Mouse (Mus musculus): Measurements from ENCODE around the gene Papss1. TPM values are rescaled to one million over a fixed set of nuclear protein-coding genes. Genes with fewer than 3 reads are reported as not detected.

Papss1 gene
- polyA plus RNA-seq, 1 experiment from 2014 or later, result 93.7 TPM

GRCm38 (mm10) chr3:131660126-131660525, 95.6 kb downstream of the Papss1 start:
- Histone ChIP-seq H3K36me3 (ENCODE audit: control insufficient read depth, insufficient read depth, low read length) (no peaks in the 10 kb centered on the region), H3K4me2 (ENCODE audit: low read depth) (no peak overlapping the region), H3K27me3 (ENCODE audit: control insufficient read depth, insufficient read depth, low read length) (no peaks in the 10 kb centered on the region), H3K9me3 (ENCODE audit: control insufficient read depth, low read length) (no peaks in the 10 kb centered on the region), H3K27ac (ENCODE audit: low read depth, low read length) (no peak overlapping the region), H3K9ac (ENCODE audit: low read length) (no peak overlapping the region), H3K4me1 (ENCODE audit: control insufficient read depth, insufficient read depth, low read length) (no peaks in the 10 kb centered on the region), H3K4me3 (ENCODE audit: low read depth, low read length) (no peak overlapping the region)
- ATAC-seq (ENCODE audit: insufficient read depth, low FRiP score, low TSS enrichment) (no peak), DNase-seq (ENCODE audit: low spot score) (no peak)

GRCm38 (mm10) chr3:131660629-131661028, 96.1 kb downstream of the Papss1 start:
- no peak overlapping the region for H3K9ac ChIP-seq (ENCODE audit: low read length)
- no peaks in the 10 kb centered on the region for H3K27me3 ChIP-seq (ENCODE audit: control insufficient read depth, insufficient read depth, low read length)
- ATAC-seq (ENCODE audit: insufficient read depth, low FRiP score, low TSS enrichment) (no peak), DNase-seq (ENCODE audit: low spot score) (no peak)
- H3K4me3 ChIP-seq (ENCODE audit: low read depth, low read length), result no peak overlapping the region
- H3K36me3 ChIP-seq (ENCODE audit: control insufficient read depth, insufficient read depth, low read length), result no peaks in the 10 kb centered on the region
- H3K4me2 ChIP-seq (ENCODE audit: low read depth), result no peak overlapping the region
- no peaks in the 10 kb centered on the region for H3K4me1 ChIP-seq (ENCODE audit: control insufficient read depth, insufficient read depth, low read length)
- 85% methylated on average over 4 of the region's 4 CpGs for WGBS
- no peak overlapping the region for H3K27ac ChIP-seq (ENCODE audit: low read depth, low read length)
- H3K9me3 ChIP-seq (ENCODE audit: control insufficient read depth, low read length), result no peaks in the 10 kb centered on the region

- no peak overlapping the region for H3K9ac ChIP-seq (ENCODE audit: low read length)
- no peaks in the 10 kb centered on the region for H3K9me3 ChIP-seq (ENCODE audit: control insufficient read depth, low read length)
- no peak for DNase-seq (ENCODE audit: low spot score)
- WGBS, result 77% methylated on average over 5 of the region's 5 CpGs
- no peak overlapping the region for H3K4me3 ChIP-seq (ENCODE audit: low read depth, low read length)
- no peaks in the 10 kb centered on the region for H3K36me3 ChIP-seq (ENCODE audit: control insufficient read depth, insufficient read depth, low read length)
- no peak for ATAC-seq (ENCODE audit: insufficient read depth, low FRiP score, low TSS enrichment)
- no peaks in the 10 kb centered on the region for H3K4me1 ChIP-seq (ENCODE audit: control insufficient read depth, insufficient read depth, low read length)
- no peaks in the 10 kb centered on the region for H3K27me3 ChIP-seq (ENCODE audit: control insufficient read depth, insufficient read depth, low read length)
- H3K4me2 ChIP-seq (ENCODE audit: low read depth), result no peak overlapping the region
- no peak overlapping the region for H3K27ac ChIP-seq (ENCODE audit: low read depth, low read length)
These were observed 98.1 kb downstream of the Papss1 start for GRCm38 (mm10) chr3:131662589-131663148.

- H3K27ac ChIP-seq (ENCODE audit: low read depth, low read length), result no peak overlapping the region
- DNase-seq (ENCODE audit: low spot score) (no peak), ATAC-seq (ENCODE audit: insufficient read depth, low FRiP score, low TSS enrichment) (no peak)
- no peaks in the 10 kb centered on the region for H3K36me3 ChIP-seq (ENCODE audit: control insufficient read depth, insufficient read depth, low read length)
- no peaks in the 10 kb centered on the region for H3K9me3 ChIP-seq (ENCODE audit: control insufficient read depth, low read length)
- no peak overlapping the region for H3K4me2 ChIP-seq (ENCODE audit: low read depth)
- no peaks in the 10 kb centered on the region for H3K27me3 ChIP-seq (ENCODE audit: control insufficient read depth, insufficient read depth, low read length)
- 83% methylated on average over 1 of the region's 1 CpGs for WGBS
- H3K4me1 ChIP-seq (ENCODE audit: control insufficient read depth, insufficient read depth, low read length), result no peaks in the 10 kb centered on the region
- H3K9ac ChIP-seq (ENCODE audit: low read length), result no peak overlapping the region
- no peak overlapping the region for H3K4me3 ChIP-seq (ENCODE audit: low read depth, low read length)
These were observed 105.3 kb downstream of the Papss1 start for GRCm38 (mm10) chr3:131669910-131670309.

GRCm38 (mm10) chr3:131686106-131686505, 121.5 kb downstream of the Papss1 start:
- Histone ChIP-seq H3K27ac (ENCODE audit: low read depth, low read length) (no peak overlapping the region), H3K9ac (ENCODE audit: low read length) (no peak overlapping the region), H3K9me3 (ENCODE audit: control insufficient read depth, low read length) (no peaks in the 10 kb centered on the region), H3K27me3 (ENCODE audit: control insufficient read depth, insufficient read depth, low read length) (no peaks in the 10 kb centered on the region), H3K36me3 (ENCODE audit: control insufficient read depth, insufficient read depth, low read length) (no peaks in the 10 kb centered on the region), H3K4me2 (ENCODE audit: low read depth) (no peak overlapping the region), H3K4me1 (ENCODE audit: control insufficient read depth, insufficient read depth, low read length) (no peaks in the 10 kb centered on the region), H3K4me3 (ENCODE audit: low read depth, low read length) (no peak overlapping the region)
- ATAC-seq (ENCODE audit: insufficient read depth, low FRiP score, low TSS enrichment), result no peak
- WGBS, result 84% methylated on average over 12 of the region's 12 CpGs
- DNase-seq (ENCODE audit: low spot score), result no peak

- DNase-seq (ENCODE audit: low spot score), result no peak
- WGBS, result 88% methylated on average over 11 of the region's 11 CpGs
- no peaks in the 10 kb centered on the region for H3K27me3 ChIP-seq (ENCODE audit: control insufficient read depth, insufficient read depth, low read length)
- H3K9me3 ChIP-seq (ENCODE audit: control insufficient read depth, low read length), result no peaks in the 10 kb centered on the region
- ATAC-seq (ENCODE audit: insufficient read depth, low FRiP score, low TSS enrichment), result no peak
- H3K4me1 ChIP-seq (ENCODE audit: control insufficient read depth, insufficient read depth, low read length), result no peaks in the 10 kb centered on the region
- H3K36me3 ChIP-seq (ENCODE audit: control insufficient read depth, insufficient read depth, low read length), result no peaks in the 10 kb centered on the region
- no peak overlapping the region for H3K4me2 ChIP-seq (ENCODE audit: low read depth)
- no peak overlapping the region for H3K4me3 ChIP-seq (ENCODE audit: low read depth, low read length)
- H3K27ac ChIP-seq (ENCODE audit: low read depth, low read length), result no peak overlapping the region
- H3K9ac ChIP-seq (ENCODE audit: low read length), result no peak overlapping the region
These were observed 125.4 kb downstream of the Papss1 start for GRCm38 (mm10) chr3:131689949-131690348.

- no peak overlapping the region for H3K9ac ChIP-seq (ENCODE audit: low read length)
- no peak overlapping the region for H3K27ac ChIP-seq (ENCODE audit: low read depth, low read length)
- no peak for ATAC-seq (ENCODE audit: insufficient read depth, low FRiP score, low TSS enrichment)
- H3K36me3 ChIP-seq (ENCODE audit: control insufficient read depth, insufficient read depth, low read length), result no peaks in the 10 kb centered on the region
- H3K27me3 ChIP-seq (ENCODE audit: control insufficient read depth, insufficient read depth, low read length), result no peaks in the 10 kb centered on the region
- H3K4me2 ChIP-seq (ENCODE audit: low read depth), result no peak overlapping the region
- no peaks in the 10 kb centered on the region for H3K9me3 ChIP-seq (ENCODE audit: control insufficient read depth, low read length)
- H3K4me1 ChIP-seq (ENCODE audit: control insufficient read depth, insufficient read depth, low read length), result no peaks in the 10 kb centered on the region
- H3K4me3 ChIP-seq (ENCODE audit: low read depth, low read length), result no peak overlapping the region
- 91% methylated on average over 7 of the region's 7 CpGs for WGBS
- DNase-seq (ENCODE audit: low spot score), result no peak
These were observed 126.0 kb downstream of the Papss1 start for GRCm38 (mm10) chr3:131690543-131690942.

- Histone ChIP-seq H3K27me3 (ENCODE audit: control insufficient read depth, insufficient read depth, low read length) (no peaks in the 10 kb centered on the region), H3K4me2 (ENCODE audit: low read depth) (no peak overlapping the region), H3K27ac (ENCODE audit: low read depth, low read length) (no peak overlapping the region), H3K4me1 (ENCODE audit: control insufficient read depth, insufficient read depth, low read length) (no peaks in the 10 kb centered on the region), H3K9me3 (ENCODE audit: control insufficient read depth, low read length) (no peaks in the 10 kb centered on the region), H3K36me3 (ENCODE audit: control insufficient read depth, insufficient read depth, low read length) (no peaks in the 10 kb centered on the region), H3K4me3 (ENCODE audit: low read depth, low read length) (no peak overlapping the region), H3K9ac (ENCODE audit: low read length) (no peak overlapping the region)
- WGBS, result 94% methylated on average over 3 of the region's 3 CpGs
- ATAC-seq (ENCODE audit: insufficient read depth, low FRiP score, low TSS enrichment) (no peak), DNase-seq (ENCODE audit: low spot score) (no peak)
These were observed 126.6 kb downstream of the Papss1 start for GRCm38 (mm10) chr3:131691202-131691601.

Measured in neural tube, embryonic 11.5 days (tissue).